Mouse (Mus musculus): Measurements from ENCODE around the gene Lrmda. TPM values are rescaled to one million over a fixed set of nuclear protein-coding genes. Genes with fewer than 3 reads are reported as not detected.

The Lrmda gene
- polyA plus RNA-seq, 1 experiment = not detected

DNA sequence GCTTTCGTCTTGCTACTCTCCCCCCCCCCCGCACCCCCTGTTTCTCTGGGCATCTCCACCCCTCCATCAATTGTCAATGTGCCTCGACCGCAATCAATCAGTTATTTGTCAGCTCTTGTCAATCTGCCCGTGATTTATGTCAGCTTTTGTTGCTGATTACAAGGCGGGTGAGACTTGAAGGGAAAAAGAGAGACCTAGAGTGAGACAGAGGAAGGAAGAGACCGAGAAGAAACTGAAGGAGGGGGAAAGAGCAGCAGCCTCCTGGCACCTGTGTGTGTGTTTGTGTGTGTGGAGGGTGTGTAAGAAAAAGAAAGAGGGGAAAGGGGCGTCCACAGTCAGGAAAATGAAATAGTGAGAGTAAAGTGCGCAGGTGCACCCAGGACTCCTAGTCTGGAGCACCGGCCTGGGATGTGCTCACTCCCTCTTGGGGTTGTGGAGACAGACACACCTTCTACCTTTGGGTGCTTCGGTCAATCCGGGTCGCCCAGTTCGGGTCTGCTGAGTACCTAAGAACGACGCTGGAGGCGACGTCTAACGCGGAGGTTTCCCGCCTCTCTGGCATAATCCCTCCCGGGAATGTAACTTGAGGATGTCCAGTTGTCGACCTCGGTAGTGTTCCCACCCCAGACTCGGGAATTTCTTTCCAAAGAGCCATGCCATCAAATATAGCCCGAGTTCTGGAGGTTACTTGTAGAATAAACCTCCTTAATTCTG, 30.8 kb upstream of the Lrmda start:
- H3K4me1 ChIP-seq (ENCODE audit: control insufficient read depth, insufficient read depth, insufficient read length, low read length) = peaks cover 12% of the 10 kb centered on the region
- peaks cover 8% of the 10 kb centered on the region; the same call in 1 of the 2 replicates for H3K27me3 ChIP-seq (ENCODE audit: control insufficient read depth, insufficient read depth, low read length)
- H3K36me3 ChIP-seq (ENCODE audit: control insufficient read depth, insufficient read depth, low read length) = peaks cover 10% of the 10 kb centered on the region
- 2% methylated on average over 26 of the region's 26 CpGs for WGBS
- H3K27ac ChIP-seq (ENCODE audit: insufficient read depth, low read depth, low read length) = peak overlapping the region; percentile 81
- TF ChIP-seq POLR2A (IDR thresholded peaks at IDR 0.05; ENCODE audit: low read depth, low read length) (0 out of 2 replicates have a peak, but pooled peaks have one; percentile 34), CTCF (IDR thresholded peaks at IDR 0.05; ENCODE audit: extremely low read depth, insufficient read length, insufficient replicate concordance, low read depth, low read length) (no peak)
- peak overlapping the region; percentile 97 for H3K4me3 ChIP-seq (ENCODE audit: low read depth, low read length)

DNA sequence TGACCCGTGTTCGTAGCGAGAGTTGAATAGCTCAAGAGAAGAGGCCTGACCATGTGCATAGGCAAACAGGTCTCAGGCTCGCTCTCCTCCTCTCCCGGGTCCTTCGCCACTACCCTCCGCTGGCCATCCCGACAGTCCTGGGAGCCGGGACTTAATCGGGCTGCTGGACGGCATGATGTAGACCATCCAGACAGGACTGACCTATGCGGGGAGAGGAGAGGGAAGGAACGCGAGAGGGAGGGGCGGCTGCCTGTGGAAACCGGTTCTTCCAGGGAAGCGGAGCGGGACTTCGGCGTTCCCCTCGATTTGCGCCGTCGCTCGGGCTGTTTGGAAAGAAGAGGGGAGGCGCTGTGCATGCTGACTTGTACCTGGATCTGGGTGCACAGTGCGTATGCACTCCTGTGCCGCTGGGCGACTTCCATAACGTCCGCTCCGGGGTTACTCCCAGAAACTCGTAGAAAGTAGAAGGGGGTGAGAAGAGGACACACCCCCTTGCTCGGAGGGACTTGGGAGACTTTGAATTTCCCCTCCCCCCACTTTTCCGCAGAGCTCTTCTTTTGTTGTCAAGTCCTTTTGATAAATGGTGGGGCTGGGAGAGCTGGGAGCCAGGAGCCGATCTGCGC, 30.1 kb upstream of the Lrmda start, which contains the start of gene Zfp503:
Gene Zfp503 (minus strand): TSS at position 311 of the 623 bp plus-strand sequence.
- peaks cover 8% of the 10 kb centered on the region; the same call in 1 of the 2 replicates for H3K27me3 ChIP-seq (ENCODE audit: control insufficient read depth, insufficient read depth, low read length)
- peak; percentile 16; the same call in 1 of the 2 replicates for TF ChIP-seq CTCF (IDR thresholded peaks at IDR 0.05; ENCODE audit: extremely low read depth, insufficient read length, insufficient replicate concordance, low read depth, low read length)
- no peak for TF ChIP-seq POLR2A (IDR thresholded peaks at IDR 0.05; ENCODE audit: low read depth, low read length)
- peaks cover 16% of the 10 kb centered on the region for H3K4me1 ChIP-seq (ENCODE audit: control insufficient read depth, insufficient read depth, insufficient read length, low read length)
- H3K27ac ChIP-seq (ENCODE audit: insufficient read depth, low read depth, low read length) = peak within 1 kb of the TSS; percentile 81
- 1% methylated on average over 37 of the region's 37 CpGs for WGBS
- peaks cover 10% of the 10 kb centered on the region for H3K36me3 ChIP-seq (ENCODE audit: control insufficient read depth, insufficient read depth, low read length)
- peak within 1 kb of the TSS; percentile 97 for H3K4me3 ChIP-seq (ENCODE audit: low read depth, low read length)

DNA sequence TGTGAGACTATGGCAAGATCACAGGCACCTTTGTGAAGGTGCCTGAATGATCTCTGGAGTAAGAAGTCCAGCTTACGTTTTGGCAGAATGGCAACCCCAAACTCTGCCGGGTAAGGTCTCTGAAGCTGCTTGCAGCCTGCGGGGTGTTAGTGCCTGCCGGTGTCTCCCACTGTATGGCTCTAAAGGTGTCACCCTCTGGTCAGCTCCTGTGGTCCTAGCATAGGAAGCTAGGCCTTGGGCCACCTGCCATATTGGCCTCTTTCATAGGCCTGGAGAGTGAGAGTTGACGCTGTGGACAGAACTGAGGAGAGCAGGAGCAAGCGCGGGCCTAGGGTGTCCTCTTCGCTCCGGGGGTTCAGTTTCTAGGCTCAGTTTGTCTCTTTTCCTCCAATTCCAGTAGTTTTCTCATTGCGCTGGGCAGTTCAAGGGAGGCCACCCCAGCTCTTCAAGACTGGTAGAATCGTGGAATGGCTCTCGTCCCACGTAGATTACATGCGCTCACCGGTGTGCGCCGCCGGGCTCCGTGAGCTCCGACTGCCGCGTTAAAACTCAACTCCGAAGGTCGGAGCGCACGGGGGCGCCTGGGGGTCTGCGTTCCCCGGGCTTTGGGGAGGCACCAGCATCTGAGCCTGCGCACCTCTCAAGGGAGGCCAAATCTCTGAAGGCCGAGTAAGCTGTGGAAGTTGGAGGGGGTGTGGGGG, 29.0 kb upstream of the Lrmda start:
- peak overlapping the region; percentile 58 for H3K4me3 ChIP-seq (ENCODE audit: low read depth, low read length)
- TF ChIP-seq POLR2A (IDR thresholded peaks at IDR 0.05; ENCODE audit: low read depth, low read length) = no peak
- no peak for TF ChIP-seq CTCF (IDR thresholded peaks at IDR 0.05; ENCODE audit: extremely low read depth, insufficient read length, insufficient replicate concordance, low read depth, low read length)
- H3K36me3 ChIP-seq (ENCODE audit: control insufficient read depth, insufficient read depth, low read length) = 0 out of 2 replicates have a peak, but pooled peaks cover 2% of the 10 kb centered on the region
- H3K4me1 ChIP-seq (ENCODE audit: control insufficient read depth, insufficient read depth, insufficient read length, low read length) = peaks cover 15% of the 10 kb centered on the region
- H3K27me3 ChIP-seq (ENCODE audit: control insufficient read depth, insufficient read depth, low read length) = peaks cover 2% of the 10 kb centered on the region; the same call in 1 of the 2 replicates
- peak overlapping the region; percentile 81 for H3K27ac ChIP-seq (ENCODE audit: insufficient read depth, low read depth, low read length)
- 7% methylated on average over 31 of the region's 31 CpGs for whole genome bisulfite sequencing

DNA sequence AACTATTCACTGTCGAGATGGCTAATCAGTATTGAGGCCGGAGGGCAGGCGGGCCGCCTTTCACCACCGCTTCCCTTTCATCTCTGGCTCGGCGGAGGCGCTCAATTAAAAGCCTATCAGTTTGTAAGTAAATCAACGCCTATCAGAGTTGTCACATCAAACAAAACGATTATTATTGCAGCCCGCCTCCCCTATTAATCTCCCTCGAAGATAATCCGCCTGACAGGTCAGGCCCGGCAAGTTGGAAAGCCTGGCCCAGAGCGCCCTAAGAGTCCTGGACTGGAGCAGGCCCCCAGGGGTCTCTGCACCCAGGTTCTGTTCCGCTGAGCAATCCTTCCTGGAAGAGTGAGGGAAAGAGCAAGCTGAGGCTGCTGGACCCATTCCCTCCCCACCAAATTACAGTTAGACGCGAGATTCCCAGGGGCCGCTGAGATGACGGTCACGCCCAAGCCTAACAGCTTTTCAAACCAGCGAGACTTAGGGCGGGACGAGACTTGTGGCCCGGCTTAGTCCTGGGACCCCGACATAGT, 28.2 kb upstream of the Lrmda start:
- peaks cover 15% of the 10 kb centered on the region for H3K4me1 ChIP-seq (ENCODE audit: control insufficient read depth, insufficient read depth, insufficient read length, low read length)
- peak overlapping the region; percentile 40 for H3K27ac ChIP-seq (ENCODE audit: insufficient read depth, low read depth, low read length)
- 13% methylated on average over 26 of the region's 26 CpGs for WGBS

DNA sequence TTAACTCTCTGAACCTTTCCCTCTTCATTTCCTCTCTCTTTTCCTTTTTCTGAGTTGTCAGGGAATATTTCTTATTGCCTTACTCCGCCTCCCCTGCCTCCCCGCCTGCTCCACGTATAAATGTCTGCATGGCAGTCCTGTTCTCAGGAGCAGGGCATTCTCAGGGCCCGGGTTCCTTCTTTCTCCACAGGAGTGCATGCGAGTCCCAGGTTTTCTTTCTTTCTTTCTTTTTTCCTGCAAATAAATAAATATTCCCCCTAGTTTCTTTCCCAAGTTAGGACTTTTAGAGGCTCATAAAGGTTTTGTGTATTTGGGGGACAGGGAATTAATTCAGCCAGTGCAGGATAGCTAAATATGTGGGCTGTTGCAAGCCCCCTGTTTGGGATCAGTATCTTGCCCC, 27.7 kb upstream of the Lrmda start:
- Histone ChIP-seq H3K27me3 (ENCODE audit: control insufficient read depth, insufficient read depth, low read length) (no peaks in the 10 kb centered on the region), H3K36me3 (ENCODE audit: control insufficient read depth, insufficient read depth, low read length) (no peaks in the 10 kb centered on the region), H3K4me3 (ENCODE audit: low read depth, low read length) (no peak overlapping the region), H3K27ac (ENCODE audit: insufficient read depth, low read depth, low read length) (no peak overlapping the region), H3K4me1 (ENCODE audit: control insufficient read depth, insufficient read depth, insufficient read length, low read length) (peaks cover 15% of the 10 kb centered on the region)
- 30% methylated on average over 5 of the region's 5 CpGs for WGBS
- TF ChIP-seq CTCF (IDR thresholded peaks at IDR 0.05; ENCODE audit: extremely low read depth, insufficient read length, insufficient replicate concordance, low read depth, low read length) (no peak), POLR2A (IDR thresholded peaks at IDR 0.05; ENCODE audit: low read depth, low read length) (no peak)

More for the DNA sequence above, 28.2 kb upstream of the Lrmda start:
- H3K27me3 ChIP-seq (ENCODE audit: control insufficient read depth, insufficient read depth, low read length) = no peaks in the 10 kb centered on the region
- H3K4me3 ChIP-seq (ENCODE audit: low read depth, low read length) = peak overlapping the region; percentile 58
- no peaks in the 10 kb centered on the region for H3K36me3 ChIP-seq (ENCODE audit: control insufficient read depth, insufficient read depth, low read length)
- TF ChIP-seq POLR2A (IDR thresholded peaks at IDR 0.05; ENCODE audit: low read depth, low read length) (no peak; the same call in 1 of the 2 replicates), CTCF (IDR thresholded peaks at IDR 0.05; ENCODE audit: extremely low read depth, insufficient read length, insufficient replicate concordance, low read depth, low read length) (no peak)

DNA sequence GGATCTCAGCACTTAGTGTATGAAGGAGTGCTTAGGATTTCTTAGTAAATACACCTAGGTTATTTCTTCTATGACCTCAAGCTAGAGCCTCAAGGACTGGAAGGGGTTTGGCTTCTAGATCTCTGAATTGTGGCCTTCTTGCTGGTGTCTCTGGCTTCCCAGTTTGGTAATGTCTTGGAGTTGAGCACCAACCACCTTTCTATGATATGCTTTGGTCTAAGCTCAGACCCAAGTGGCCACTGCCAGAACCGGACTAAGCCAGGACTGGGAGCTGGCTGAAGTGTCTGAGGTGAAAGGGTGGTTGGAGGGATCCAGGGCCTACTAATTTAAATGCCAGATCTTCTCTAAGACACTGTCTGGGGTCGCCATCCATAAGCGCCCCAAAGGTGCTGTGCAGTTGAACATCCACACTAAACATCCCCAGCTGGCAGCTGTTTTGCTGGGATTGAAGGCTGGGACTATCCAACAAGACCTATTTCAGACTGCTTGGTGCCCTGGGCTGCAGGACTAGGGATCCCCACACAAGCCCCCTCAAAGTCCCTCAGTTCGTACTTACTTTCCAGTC, 27.1 kb upstream of the Lrmda start:
- WGBS = 88% methylated on average over 4 of the region's 4 CpGs
- peaks cover 15% of the 10 kb centered on the region for H3K4me1 ChIP-seq (ENCODE audit: control insufficient read depth, insufficient read depth, insufficient read length, low read length)
- no peak for TF ChIP-seq CTCF (IDR thresholded peaks at IDR 0.05; ENCODE audit: extremely low read depth, insufficient read length, insufficient replicate concordance, low read depth, low read length)
- TF ChIP-seq POLR2A (IDR thresholded peaks at IDR 0.05; ENCODE audit: low read depth, low read length) = no peak
- no peaks in the 10 kb centered on the region for H3K27me3 ChIP-seq (ENCODE audit: control insufficient read depth, insufficient read depth, low read length)
- peak overlapping the region; percentile 18; the same call in 1 of the 2 replicates for H3K27ac ChIP-seq (ENCODE audit: insufficient read depth, low read depth, low read length)
- H3K36me3 ChIP-seq (ENCODE audit: control insufficient read depth, insufficient read depth, low read length) = no peaks in the 10 kb centered on the region
- no peak overlapping the region for H3K4me3 ChIP-seq (ENCODE audit: low read depth, low read length)
